Mouse (Mus musculus) CD4-positive naive resting alpha-beta T cell, adult 76 days (primary cell): ENCODE data around the gene Wdfy2. TPM values are rescaled to one million over a fixed set of nuclear protein-coding genes. Genes with fewer than 3 reads are reported as not detected.

Experiments used
- total RNA-seq: library from RNA; stranded (reverse); gene quantifications from one replicate; pipeline ENCODE4 v1.2.4, GENCODE M21; 2023

The Wdfy2 gene
- total RNA-seq, result 15.2 TPM

DNA sequence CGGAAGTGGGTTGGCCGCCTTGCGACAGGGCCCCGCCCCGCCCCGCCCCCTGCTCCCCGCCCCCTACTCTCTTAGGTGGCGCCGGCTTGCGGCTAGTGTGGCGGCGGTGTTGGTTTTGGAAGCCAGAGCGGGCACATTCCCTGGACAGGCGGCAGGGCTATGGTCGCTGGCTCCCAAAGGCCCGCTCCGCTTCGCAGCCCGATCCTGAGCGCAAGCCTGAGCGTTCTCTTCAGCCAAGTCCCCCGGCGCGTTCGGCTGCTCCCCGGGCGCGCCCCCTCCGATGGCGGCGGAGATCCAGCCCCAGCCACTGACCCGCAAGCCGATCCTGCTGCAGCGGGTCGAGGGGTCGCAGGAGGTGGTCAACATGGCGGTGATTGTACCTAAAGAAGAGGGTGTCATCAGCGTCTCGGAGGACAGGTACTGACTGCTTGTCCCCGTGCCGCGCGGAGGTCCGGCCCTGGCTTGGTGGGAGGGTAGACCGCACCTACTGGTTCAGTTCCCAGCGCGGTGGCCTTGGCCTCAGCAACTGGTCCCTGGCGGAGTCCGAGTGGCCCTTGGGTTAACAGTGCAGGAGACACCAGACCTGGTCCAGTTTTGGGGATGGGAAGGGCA lies at the start of gene Wdfy2:
Wdfy2 (plus strand) TSS at position 38 of the 612 bp plus-strand sequence.

DNA sequence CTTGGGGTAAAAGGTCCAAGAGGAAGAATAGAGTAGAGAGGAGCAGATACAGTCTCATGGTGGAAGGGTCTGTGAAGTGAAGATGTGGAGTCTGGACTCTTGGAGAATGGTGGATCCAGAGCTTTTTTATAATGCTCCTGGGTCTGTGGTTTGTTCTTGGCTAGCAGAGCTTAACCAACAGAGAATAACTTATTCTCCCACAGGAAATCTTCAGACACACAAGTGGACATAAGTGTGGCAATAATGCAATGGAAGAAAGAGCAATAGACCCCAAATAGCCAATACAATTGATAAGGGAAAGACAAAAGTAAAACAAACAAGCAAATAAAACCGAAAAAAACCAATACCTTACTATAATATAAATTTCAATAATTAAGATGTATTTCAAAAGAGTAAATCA lies 146.9 kb downstream of the Wdfy2 start, which contains the start of gene Defb48:
Defb48 (minus strand) TSS at position 101 of the 400 bp plus-strand sequence.

DNA sequence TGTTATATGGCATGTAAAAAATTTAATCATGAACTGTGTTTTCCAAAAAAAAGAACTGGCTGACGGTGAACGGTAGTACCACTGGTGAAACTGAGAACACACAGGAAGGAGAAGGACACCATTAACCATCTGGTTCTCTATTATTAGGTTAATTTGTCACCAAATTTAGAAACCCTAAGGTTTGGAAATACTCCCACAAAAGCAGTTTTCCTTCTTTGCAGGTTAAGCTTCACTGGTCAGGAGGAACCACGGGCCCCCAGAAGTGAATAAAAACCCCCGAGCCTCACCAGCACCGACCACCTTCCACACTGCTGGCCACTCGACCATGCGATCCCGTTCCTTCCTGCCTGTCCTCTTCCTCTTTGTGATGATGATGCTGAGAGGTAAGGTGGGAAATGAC lies 160.3 kb downstream of the Wdfy2 start, which contains the start of gene Defb47:
Defb47 (plus strand) TSS at position 301 of the 400 bp plus-strand sequence.

Other genes starting within 250 kb of the Wdfy2 start
- gene Serpine3, start 174.0 kb upstream of the Wdfy2 start, total RNA-seq, result not detected
- gene Ints6, start 76.5 kb upstream of the Wdfy2 start, total RNA-seq, result 66.1 TPM
- gene Defb48, start 146.8 kb downstream of the Wdfy2 start, total RNA-seq, result not detected
- not detected for gene Defb47, start 160.4 kb downstream of the Wdfy2 start, total RNA-seq
- not detected for gene Defb43, start 174.1 kb downstream of the Wdfy2 start, total RNA-seq
- not detected for gene Defb42, start 209.3 kb downstream of the Wdfy2 start, total RNA-seq
- gene Defb30, start 212.3 kb downstream of the Wdfy2 start, total RNA-seq, result not detected